Mouse (Mus musculus): ENCODE results near the gene 1700001C02Rik. TPM values are rescaled to one million over a fixed set of nuclear protein-coding genes. Genes with fewer than 3 reads are reported as not detected.

The 1700001C02Rik gene
- total RNA-seq, 2 experiments from 2014 or later, result not detected

Other genes with a start within 250 kb of the 1700001C02Rik start
- 5.2 and 9.6 TPM in 2 replicates for gene Selenoi, start 233.5 kb upstream of the 1700001C02Rik start, total RNA-seq (2015; ENCODE audit: low replicate concordance)
- 8.0 and 13.8 TPM in 2 replicates for gene Selenoi, start 233.5 kb upstream of the 1700001C02Rik start, total RNA-seq (2017; ENCODE audit: low replicate concordance)
- not detected in 2 replicates for gene Drc1, start 184.7 kb upstream of the 1700001C02Rik start, total RNA-seq (2015; ENCODE audit: low replicate concordance)
- not detected in 2 replicates for gene Drc1, start 184.7 kb upstream of the 1700001C02Rik start, total RNA-seq (2017; ENCODE audit: low replicate concordance)
- 0.21 TPM in 1 of 2 replicates, not detected in the other for gene Otof, start 4.1 kb upstream of the 1700001C02Rik start, total RNA-seq (2015; ENCODE audit: low replicate concordance)
- not detected in 2 replicates for gene Otof, start 4.1 kb upstream of the 1700001C02Rik start, total RNA-seq (2017; ENCODE audit: low replicate concordance)
- gene Cib4, start 79.8 kb downstream of the 1700001C02Rik start, total RNA-seq (2015; ENCODE audit: low replicate concordance), result not detected in 2 replicates
- gene Cib4, start 79.8 kb downstream of the 1700001C02Rik start, total RNA-seq (2017; ENCODE audit: low replicate concordance), result not detected in 2 replicates
- gene Kcnk3, start 122.1 kb downstream of the 1700001C02Rik start, total RNA-seq (2015; ENCODE audit: low replicate concordance), result not detected in 2 replicates
- gene Kcnk3, start 122.1 kb downstream of the 1700001C02Rik start, total RNA-seq (2017; ENCODE audit: low replicate concordance), result not detected in 2 replicates
- 4.4 and 16.7 TPM in 2 replicates for gene Slc35f6, start 181.9 kb downstream of the 1700001C02Rik start, total RNA-seq (2015; ENCODE audit: low replicate concordance)
- gene Slc35f6, start 181.9 kb downstream of the 1700001C02Rik start, total RNA-seq (2017; ENCODE audit: low replicate concordance), result 3.3 and 5.7 TPM in 2 replicates
- 79.8 and 117 TPM in 2 replicates for gene Cenpa, start 200.7 kb downstream of the 1700001C02Rik start, total RNA-seq (2015; ENCODE audit: low replicate concordance)
- 67.2 and 74.4 TPM in 2 replicates for gene Cenpa, start 200.7 kb downstream of the 1700001C02Rik start, total RNA-seq (2017; ENCODE audit: low replicate concordance)
- gene Dpysl5, start 245.5 kb downstream of the 1700001C02Rik start, total RNA-seq (2015; ENCODE audit: low replicate concordance), result not detected in 2 replicates
- 0.09 TPM in 1 of 2 replicates, not detected in the other for gene Dpysl5, start 245.5 kb downstream of the 1700001C02Rik start, total RNA-seq (2017; ENCODE audit: low replicate concordance)